Mouse (Mus musculus) ovary, adult 10 weeks (tissue): Measurements from ENCODE around the gene Ddx23. TPM values are rescaled to one million over a fixed set of nuclear protein-coding genes. Genes with fewer than 3 reads are reported as not detected.

Source experiments
- polyA plus RNA-seq: library from polyadenylated mRNA; stranded (reverse); fragments of 350-450 nt; fragmentation: Illumina TruSeq; extraction: RNeasy Lipid Tissue Mini Kit (QIAGEN cat#74804); gene quantifications from one replicate; pipeline ENCODE4 v1.2.3, GENCODE M21; 2014

The Ddx23 gene
- polyA plus RNA-seq, result 1.9 TPM

DNA sequence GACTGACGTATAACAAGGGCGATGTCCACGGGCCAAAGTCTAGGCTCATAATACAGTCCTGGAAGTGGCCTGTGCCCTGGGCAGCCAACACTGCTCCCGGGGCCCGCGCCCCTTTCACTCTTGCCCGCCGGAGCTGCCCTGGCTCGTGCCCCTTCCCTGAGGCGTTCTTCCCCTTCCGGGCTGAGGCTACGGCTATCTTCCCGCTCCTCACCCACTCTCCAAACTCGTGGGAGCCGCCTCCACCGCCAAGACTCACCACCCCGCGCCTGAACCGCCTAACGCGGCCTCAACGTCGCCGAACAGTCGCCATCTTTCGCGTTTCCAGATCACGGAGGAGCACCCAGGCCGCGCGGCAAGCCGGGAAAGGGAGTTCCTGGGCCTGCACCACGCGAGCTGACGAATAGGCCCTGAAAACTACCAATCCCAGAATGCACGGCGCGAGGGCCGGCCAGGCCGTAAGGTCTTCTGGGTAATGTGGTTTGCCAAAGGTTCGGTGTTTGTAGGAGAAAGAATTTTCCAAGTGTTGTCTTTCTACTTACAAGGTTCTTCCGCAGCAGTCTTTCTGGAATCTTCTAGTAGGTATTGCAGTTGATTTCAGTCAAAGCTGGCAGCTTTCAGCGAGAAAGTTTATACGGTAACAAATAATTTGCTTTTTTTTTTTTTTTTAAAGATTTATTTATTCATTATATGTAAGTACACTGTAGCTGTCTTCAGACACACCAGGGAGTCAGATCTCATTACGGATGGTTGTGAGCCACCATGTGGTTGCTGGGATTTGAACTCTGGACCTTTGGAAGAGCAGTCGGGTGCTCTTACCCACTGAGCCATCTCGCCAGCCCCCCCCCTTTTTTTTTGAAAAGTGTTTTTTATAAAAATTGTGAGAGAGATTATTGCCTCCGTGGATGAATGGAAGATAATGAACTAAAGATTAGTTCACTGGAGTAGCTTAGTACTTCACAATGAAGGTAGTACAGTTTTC, at the start of gene Ddx23:
Ddx23 (minus strand) TSS at position 328 of the 979 bp plus-strand sequence.

DNA sequence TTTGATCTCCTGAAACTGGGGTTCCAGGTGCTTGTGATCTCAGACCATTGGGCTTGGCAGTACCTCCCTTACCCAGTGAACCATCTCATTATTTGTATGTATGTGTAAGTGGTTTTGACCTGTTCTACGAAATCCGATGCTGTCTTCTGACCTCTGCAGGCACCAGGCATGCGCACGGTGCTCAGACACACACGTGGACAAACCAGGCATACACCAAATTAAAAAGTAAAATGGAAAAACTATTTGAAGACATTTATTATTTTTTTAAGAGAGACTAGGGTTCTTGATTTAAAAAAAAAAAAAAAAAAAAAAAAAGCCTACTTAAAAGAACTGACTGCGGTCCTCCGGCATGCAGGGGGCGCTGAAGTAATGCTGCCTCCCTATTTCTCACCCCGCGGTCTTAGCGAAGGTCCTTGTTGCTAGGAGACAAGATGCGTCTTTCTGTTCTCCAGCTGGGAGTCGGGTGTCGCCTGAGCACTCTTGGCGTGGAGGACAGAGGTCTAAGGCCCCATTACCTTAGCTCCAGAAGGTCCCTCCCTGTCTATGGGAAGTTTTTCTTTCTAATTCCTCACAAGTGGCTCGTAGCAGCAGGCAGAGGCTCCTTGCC, 45.2 kb upstream of the Ddx23 start, which contains the start of gene Ccdc65:
Ccdc65 (plus strand) TSS at position 442 of the 607 bp plus-strand sequence.

DNA sequence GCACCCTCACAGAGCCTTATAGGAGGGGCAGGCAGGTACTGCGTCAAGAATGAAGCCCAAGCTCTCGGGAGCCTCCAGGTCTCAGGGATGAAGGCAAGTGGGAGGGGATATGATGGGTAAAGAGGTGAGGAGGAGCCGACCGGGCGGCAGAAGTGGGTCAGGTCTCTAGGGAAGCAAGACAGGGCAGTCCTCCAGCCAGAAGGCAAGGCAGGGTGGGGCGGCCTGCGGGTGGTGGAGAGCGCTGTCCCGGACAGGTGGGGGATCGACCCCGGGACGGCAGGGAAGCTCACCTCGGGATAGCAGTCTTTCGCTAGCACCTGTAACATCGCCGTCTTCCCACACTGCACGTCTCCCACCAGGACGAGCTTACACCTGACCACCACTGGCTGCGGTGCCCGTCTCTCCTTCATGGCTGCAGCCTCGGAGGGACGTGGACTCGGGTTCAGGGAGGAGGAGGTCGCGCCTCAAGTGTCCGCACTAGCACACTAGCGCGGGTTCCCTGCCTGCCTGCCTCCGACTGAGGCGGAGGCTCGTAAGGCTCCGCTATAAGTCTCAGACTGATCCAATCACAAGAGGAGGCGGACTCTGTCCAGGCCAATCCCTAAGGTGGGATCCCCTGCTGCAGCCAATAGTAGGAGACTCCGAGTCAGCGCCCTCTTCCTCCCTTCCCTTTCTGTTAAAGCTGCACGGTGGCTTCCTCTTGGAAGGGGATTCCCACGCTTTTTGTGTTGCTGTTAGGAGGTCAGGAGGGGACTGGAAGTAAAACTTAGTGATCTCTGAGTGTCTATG, 14.4 kb upstream of the Ddx23 start, which contains the start of gene Rnd1:
Rnd1 (minus strand) TSS at position 522 of the 789 bp plus-strand sequence.

DNA sequence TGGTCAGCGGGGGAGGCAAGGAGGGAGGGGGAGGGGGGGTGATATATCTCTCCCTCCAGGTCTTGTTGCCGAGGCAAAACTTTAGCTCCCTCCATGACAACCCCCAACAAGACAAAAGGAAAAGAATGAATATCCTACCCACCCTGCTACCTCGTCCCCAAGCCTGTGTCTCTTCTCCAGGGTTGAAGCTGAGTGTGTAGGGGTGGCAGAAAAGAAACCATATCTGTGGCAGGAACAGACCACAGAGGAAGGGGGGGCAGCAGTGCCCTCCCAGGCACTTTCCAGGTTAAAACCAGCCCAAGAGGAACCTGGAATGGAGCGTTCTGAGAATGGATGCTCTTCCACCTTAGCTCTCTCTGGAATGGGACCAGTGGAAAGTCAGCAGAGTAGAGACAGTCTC, 32.2 kb downstream of the Ddx23 start, which contains the start of gene Cacnb3:
Cacnb3 (plus strand) TSS at position 301 of the 400 bp plus-strand sequence.

DNA sequence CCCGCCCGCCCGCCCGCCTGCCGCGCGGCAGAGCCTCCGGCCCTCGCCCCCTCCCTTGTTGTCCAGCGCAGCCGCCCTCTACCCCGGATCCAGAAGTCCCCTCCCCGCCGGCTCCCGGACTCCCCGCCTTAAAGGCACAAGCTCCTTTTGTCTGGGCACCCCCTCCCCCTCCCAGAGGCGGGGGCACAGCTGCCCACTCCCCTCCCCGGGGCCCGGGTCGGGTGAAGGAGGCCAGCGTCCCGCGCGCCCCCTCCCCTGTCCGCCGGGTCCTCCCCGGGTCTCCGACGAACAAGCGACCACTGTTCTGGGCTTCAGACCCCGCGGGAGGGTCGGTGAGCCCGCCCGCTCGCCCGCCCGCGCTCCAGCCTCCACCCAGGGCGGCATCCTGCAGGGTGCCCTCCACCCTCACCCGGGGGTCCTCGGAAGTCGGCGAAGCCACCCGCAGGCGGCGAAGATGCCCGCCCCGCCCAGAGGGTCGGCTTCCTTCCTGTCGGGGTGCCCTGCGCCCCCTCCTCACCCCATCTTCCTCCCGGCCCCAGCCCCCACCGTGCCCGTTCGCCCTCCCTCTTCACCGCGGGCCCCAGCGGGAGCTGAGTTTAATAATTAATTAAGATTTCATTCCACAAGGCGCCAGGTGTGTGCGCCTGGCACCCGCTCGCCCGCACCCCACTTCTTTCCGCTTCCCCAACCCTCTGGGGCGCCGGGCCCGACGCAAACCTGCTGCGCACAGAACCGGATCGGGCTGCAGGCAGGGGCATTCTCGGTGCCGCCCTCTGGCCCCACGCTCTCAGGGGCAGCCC, 53.2 kb downstream of the Ddx23 start, which contains the start of gene Adcy6:
Adcy6 (minus strand) TSS at position 746 of the 800 bp plus-strand sequence.

Other genes starting within 250 kb of the Ddx23 start
- gene Olfr282, start 231.7 kb downstream of the Ddx23 start, polyA plus RNA-seq, result not detected
- gene Olfr281, start 210.3 kb downstream of the Ddx23 start, polyA plus RNA-seq, result not detected
- gene OR5BS1P, start 193.0 kb downstream of the Ddx23 start, polyA plus RNA-seq, result not detected
- gene Lalba, start 180.2 kb downstream of the Ddx23 start, polyA plus RNA-seq, result not detected
- gene Olfr279, start 170.5 kb downstream of the Ddx23 start, polyA plus RNA-seq, result not detected
- gene Kansl2, start 128.6 kb downstream of the Ddx23 start, polyA plus RNA-seq, result 44.5 TPM
- gene Ccnt1, start 92.0 kb downstream of the Ddx23 start, polyA plus RNA-seq, result 102 TPM
- gene 4930415O20Rik, start 91.9 kb downstream of the Ddx23 start, polyA plus RNA-seq, result not detected
- 3.8 TPM for gene Adcy6, start 52.8 kb downstream of the Ddx23 start, polyA plus RNA-seq
- 0.48 TPM for gene Cacnb3, start 32.1 kb downstream of the Ddx23 start, polyA plus RNA-seq
- gene Rnd1, start 14.6 kb upstream of the Ddx23 start, polyA plus RNA-seq, result not detected
- 2.5 TPM for gene Ccdc65, start 45.3 kb upstream of the Ddx23 start, polyA plus RNA-seq
- gene Fkbp11, start 65.3 kb upstream of the Ddx23 start, polyA plus RNA-seq, result 0.17 TPM
- gene Arf3, start 100.3 kb upstream of the Ddx23 start, polyA plus RNA-seq, result 45.6 TPM
- gene Wnt10b, start 115.3 kb upstream of the Ddx23 start, polyA plus RNA-seq, result 3.4 TPM
- gene Wnt1, start 127.0 kb upstream of the Ddx23 start, polyA plus RNA-seq, result not detected
- gene Ddn, start 146.6 kb upstream of the Ddx23 start, polyA plus RNA-seq, result not detected
- 29.2 TPM for gene Prkag1, start 168.6 kb upstream of the Ddx23 start, polyA plus RNA-seq
- 3.7 TPM for gene Kmt2d, start 208.3 kb upstream of the Ddx23 start, polyA plus RNA-seq
- 2.3 TPM for gene Rhebl1, start 231.6 kb upstream of the Ddx23 start, polyA plus RNA-seq
- gene Dhh, start 235.6 kb upstream of the Ddx23 start, polyA plus RNA-seq, result 4.8 TPM